Mouse (Mus musculus): ENCODE data around the gene Flt3.

DNA sequence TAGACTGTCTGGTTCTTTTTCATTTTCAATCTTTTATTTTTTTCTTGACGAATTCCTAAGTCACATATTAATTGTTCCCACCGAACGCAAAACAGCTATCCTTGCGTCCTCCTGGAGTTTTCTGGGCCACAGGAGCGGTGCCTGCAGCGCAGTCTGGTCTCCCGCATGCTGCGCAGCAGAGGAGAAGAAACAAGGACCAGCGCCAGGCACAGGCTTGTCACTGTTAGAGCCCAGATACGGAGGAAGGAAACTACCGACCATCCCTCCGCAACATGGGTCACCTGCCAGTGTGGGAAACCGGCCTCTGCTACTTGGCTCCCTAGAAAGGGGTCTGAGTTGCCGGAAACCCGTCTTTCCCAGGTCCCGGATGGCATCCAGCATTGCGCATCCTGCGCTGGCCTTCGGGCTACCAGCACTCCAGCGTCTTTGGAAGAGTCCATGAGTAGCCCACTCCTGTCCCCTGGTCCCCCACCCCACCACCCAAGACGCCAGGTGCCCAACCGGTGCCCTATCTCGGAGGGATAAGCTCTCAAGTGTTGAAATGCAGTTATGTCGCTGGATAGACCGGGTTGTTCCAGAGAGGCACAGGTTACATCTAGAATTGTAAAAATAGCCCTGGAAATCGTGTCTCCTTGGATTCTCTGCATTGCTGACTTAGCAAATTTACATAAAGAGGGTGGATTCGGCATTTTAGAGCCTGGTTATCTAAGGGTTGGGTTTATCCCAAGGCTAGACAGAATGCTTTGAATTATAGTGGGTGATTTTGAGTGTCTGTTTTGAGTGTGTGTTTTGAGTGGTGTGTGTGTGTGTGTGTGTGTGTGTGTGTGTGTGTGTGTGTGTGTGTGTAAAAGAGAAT, 87.2 kb downstream of the Flt3 start:
- no peak for TF ChIP-seq POLR2A (IDR thresholded peaks at IDR 0.05; ENCODE audit: borderline replicate concordance, insufficient read depth, low read length)
- TF ChIP-seq CTCF (IDR thresholded peaks at IDR 0.05; ENCODE audit: borderline replicate concordance, insufficient read depth, low read depth, low read length): no peak

Measured in cerebellum, adult 2 months (tissue).